Mouse (Mus musculus) left cerebral cortex, postnatal 14 days (tissue): ENCODE data around the gene Pih1d2. TPM values are rescaled to one million over a fixed set of nuclear protein-coding genes. Genes with fewer than 3 reads are reported as not detected.

ENCODE experiments used
- DNase-seq, 2 experiments: peaks; one replicate each; pipeline ENCODE4 v3.0.0; 2021 to 2022; ENCODE audit warnings: low spot score in 2 of 2, mixed read lengths in 1 of 2
- intact Hi-C: fragments of 180-260 bp; cut with DNase I; formaldehyde crosslinking; loops from one replicate; pipeline ENCODE4 v1.15.1; 2025
- long read RNA-seq, 2 experiments: library from polyadenylated mRNA; stranded (forward); transcript quantifications; one replicate each; pipeline ENCODE4 v2.0.0; 2021
- total RNA-seq, 2 experiments: library from RNA; stranded (reverse); gene quantifications; 2 replicates each; pipeline ENCODE4 v1.2.3; 2021

The Pih1d2 gene
- total RNA-seq, result 1 to 10 TPM; 2.1 to 3.2 TPM
- long read RNA-seq, experiment 1, partial matches to known transcripts, result 0 of 1 reads
- long read RNA-seq, experiment 1, other reads (novel, unspliced or antisense), result 1 of 1 reads
- long read RNA-seq, experiment 2, partial matches to known transcripts, result 0 of 1 reads
- long read RNA-seq, experiment 2, other reads (novel, unspliced or antisense), result 0 of 1 reads

GRCm38 (mm10) chr9:50616766-50617603 is at the start of gene Pih1d2, which contains the start of gene Nkapd1:
Pih1d2 (plus strand) TSS chr9:50617321.
Nkapd1 (minus strand) TSS chr9:50617464.
- intact Hi-C loops, result no loop called here
- DNase-seq, result peak; percentile 90 to 92

GRCm38 (mm10) chr9:50567372-50567771 is 49.7 kb upstream of the Pih1d2 start:
- intact Hi-C loops, result no loop called here
- DNase-seq, result no peak

- intact Hi-C loops, result no loop called here
These were observed 49.2 kb upstream of the Pih1d2 start for GRCm38 (mm10) chr9:50567881-50568280.

GRCm38 (mm10) chr9:50569599-50570525 is 47.3 kb upstream of the Pih1d2 start:
- intact Hi-C loops, result no loop called here
- no peak for DNase-seq

More at GRCm38 (mm10) chr9:50567881-50568280, 49.2 kb upstream of the Pih1d2 start:
- DNase-seq, result no peak

- no peak for DNase-seq
These were observed 36.8 kb upstream of the Pih1d2 start for GRCm38 (mm10) chr9:50580370-50580769.

GRCm38 (mm10) chr9:50585145-50585818 is 31.8 kb upstream of the Pih1d2 start:
- no peak for DNase-seq
- intact Hi-C loops, result no loop called here

More at GRCm38 (mm10) chr9:50580370-50580769, 36.8 kb upstream of the Pih1d2 start:
- intact Hi-C loops, result no loop called here

- DNase-seq, result no peak
- intact Hi-C loops, result no loop called here
These were observed 30.2 kb upstream of the Pih1d2 start for GRCm38 (mm10) chr9:50586955-50587354.

- DNase-seq, result no peak
- intact Hi-C loops, result loop anchor here (10.0 kb wide), 1 partner anchor 136 kb away; no protein-coding TSS in a partner anchor
These were observed 26.1 kb upstream of the Pih1d2 start for GRCm38 (mm10) chr9:50590856-50591518.

- no peak for DNase-seq
- intact Hi-C loops, result loop anchor here (10.0 kb wide), 1 partner anchor 138 kb away; no protein-coding TSS in a partner anchor
These were observed 24.2 kb upstream of the Pih1d2 start for GRCm38 (mm10) chr9:50592955-50593354.

GRCm38 (mm10) chr9:50593544-50593943 is 23.6 kb upstream of the Pih1d2 start:
- no peak for DNase-seq

GRCm38 (mm10) chr9:50594794-50595417 is 22.2 kb upstream of the Pih1d2 start:
- no peak for DNase-seq
- intact Hi-C loops, result loop anchor here (10.0 kb wide), 1 partner anchor 140 kb away; no protein-coding TSS in a partner anchor

More at GRCm38 (mm10) chr9:50593544-50593943, 23.6 kb upstream of the Pih1d2 start:
- intact Hi-C loops, result loop anchor here (10.0 kb wide), 1 partner anchor 139 kb away; no protein-coding TSS in a partner anchor

- no peak for DNase-seq
- intact Hi-C loops, result loop anchor here (10.0 kb wide), 1 partner anchor 142 kb away; no protein-coding TSS in a partner anchor
These were observed 20.1 kb upstream of the Pih1d2 start for GRCm38 (mm10) chr9:50596973-50597372.

GRCm38 (mm10) chr9:50601536-50601935 is 15.6 kb upstream of the Pih1d2 start:
- intact Hi-C loops, result no loop called here
- DNase-seq, result no peak

GRCm38 (mm10) chr9:50602055-50602845 is 14.9 kb upstream of the Pih1d2 start:
- intact Hi-C loops, result no loop called here
- no peak for DNase-seq

GRCm38 (mm10) chr9:50603189-50603997 is 13.7 kb upstream of the Pih1d2 start, which contains the start of the genes Sdhd and Timm8b:
Sdhd (minus strand) TSS chr9:50603812.
Timm8b (plus strand) TSS chr9:50603910.
- intact Hi-C loops, result no loop called here
- peak; percentile 95 to 97 for DNase-seq

- intact Hi-C loops, result no loop called here
- DNase-seq, result no peak
These were observed 13.2 kb upstream of the Pih1d2 start for GRCm38 (mm10) chr9:50603998-50604324.
